Mouse (Mus musculus) embryonic facial prominence, embryonic 15.5 days (tissue): ENCODE data around the gene Fgr. TPM values are rescaled to one million over a fixed set of nuclear protein-coding genes. Genes with fewer than 3 reads are reported as not detected.

ENCODE experiments used
- ATAC-seq: fragments of 200-750 bp; cut with Nextera tagmentation; 2 replicates; pipeline ENCODE4 v1.8.0; 2017; ENCODE audit warnings: low read depth, moderate TSS enrichment; ENCODE audit not compliant: insufficient number of reproducible peaks, low FRiP score, low TSS enrichment
- H3K27ac ChIP-seq: fragments of 300-500 bp; sonication (generic); replicated peaks from 2 replicates; pipeline ENCODE4 v1.5.1; 2015; ENCODE audit warnings: mild to moderate bottlenecking, inconsistent platforms
- H3K27me3 ChIP-seq: fragments of 300-500 bp; sonication (generic); 2 replicates; pipeline ENCODE4 v1.6.1; 2015; ENCODE audit warnings: inconsistent platforms
- H3K36me3 ChIP-seq: fragments of 300-500 bp; sonication (generic); 2 replicates; pipeline ENCODE4 v1.6.1; 2015; ENCODE audit warnings: mild to moderate bottlenecking, inconsistent platforms
- H3K4me1 ChIP-seq: fragments of 300-500 bp; sonication (generic); 2 replicates; pipeline ENCODE4 v1.6.1; 2015; ENCODE audit warnings: inconsistent platforms
- H3K4me2 ChIP-seq: fragments of 300-500 bp; sonication (generic); replicated peaks from 2 replicates; pipeline ENCODE4 v1.6.1; 2015; ENCODE audit warnings: mild to moderate bottlenecking, inconsistent platforms
- H3K4me3 ChIP-seq: fragments of 300-500 bp; sonication (generic); replicated peaks from 2 replicates; pipeline ENCODE4 v1.5.1; 2015; ENCODE audit warnings: mild to moderate bottlenecking, inconsistent platforms
- H3K9ac ChIP-seq: fragments of 300-500 bp; sonication (generic); 2 replicates; pipeline ENCODE4 v1.6.1; 2015; ENCODE audit warnings: inconsistent platforms
- H3K9me3 ChIP-seq: fragments of 300-500 bp; sonication (generic); replicated peaks from 2 replicates; pipeline ENCODE4 v1.6.1; 2016; ENCODE audit warnings: inconsistent platforms
- WGBS: fragments of 180-500 bp; shearing (Covaris S2); methylation state at CpG from one replicate; pipeline ENCODE4 v1.1.7; 2015; 5-methylcytosine and 5-hydroxymethylcytosine counted together
- polyA plus RNA-seq: library from polyadenylated mRNA; unstranded; fragments of >200 nt; fragmentation: Nextera tagmentation; extraction: Ambion mirVana; gene quantifications from 2 replicates; pipeline ENCODE4 v1.2.1, GENCODE M21; 2015

Gene Fgr
- polyA plus RNA-seq, 1 experiment from 2014 or later = 0.65 TPM

DNA sequence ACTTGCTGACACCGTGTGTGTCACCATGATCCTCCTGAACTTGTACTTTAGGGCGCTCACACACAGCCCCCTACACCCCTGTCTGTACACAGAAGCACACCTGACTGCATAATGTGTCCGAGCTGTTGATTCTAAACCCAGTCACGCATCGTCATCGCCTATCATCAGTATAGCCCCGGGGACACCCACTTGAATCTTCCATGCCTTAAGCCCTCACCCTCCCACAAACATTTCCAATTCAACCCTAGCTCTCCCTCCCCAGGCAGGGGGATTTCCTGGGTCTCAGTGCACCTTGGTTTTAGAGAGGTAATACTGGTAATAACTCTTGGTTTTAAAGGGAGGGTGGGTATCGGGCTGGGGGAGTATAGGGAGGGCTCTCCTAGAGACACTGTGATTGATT, 709 bp upstream of the Fgr start:
- WGBS = 39% methylated on average over 8 of the region's 8 CpGs
- Histone ChIP-seq H3K4me3 (no peak overlapping the region), H3K9ac (no peak overlapping the region), H3K9me3 (no peaks in the 10 kb centered on the region), H3K4me1 (peaks cover 20% of the 10 kb centered on the region), H3K4me2 (no peak overlapping the region), H3K27me3 (peaks cover 35% of the 10 kb centered on the region), H3K27ac (no peak overlapping the region), H3K36me3 (no peaks in the 10 kb centered on the region)
- no peak for ATAC-seq

- no peak overlapping the region for H3K9ac ChIP-seq
- peaks cover 20% of the 10 kb centered on the region for H3K4me1 ChIP-seq
- ATAC-seq = peak; percentile 40; the same call in 1 of the 2 replicates
- H3K27me3 ChIP-seq = peaks cover 35% of the 10 kb centered on the region
- no peaks in the 10 kb centered on the region for H3K9me3 ChIP-seq
- H3K4me3 ChIP-seq = peak overlapping the region; percentile 16
- H3K36me3 ChIP-seq = no peaks in the 10 kb centered on the region
- 3% methylated on average over 15 of the region's 15 CpGs for WGBS
- 0 out of 2 replicates have a peak overlapping the region, but pooled peaks have one; percentile 18 for H3K27ac ChIP-seq
- peak overlapping the region; percentile 37 for H3K4me2 ChIP-seq
Measured at GRCm38 (mm10) chr4:132974904-132975303, 1.0 kb downstream of the Fgr start.

DNA sequence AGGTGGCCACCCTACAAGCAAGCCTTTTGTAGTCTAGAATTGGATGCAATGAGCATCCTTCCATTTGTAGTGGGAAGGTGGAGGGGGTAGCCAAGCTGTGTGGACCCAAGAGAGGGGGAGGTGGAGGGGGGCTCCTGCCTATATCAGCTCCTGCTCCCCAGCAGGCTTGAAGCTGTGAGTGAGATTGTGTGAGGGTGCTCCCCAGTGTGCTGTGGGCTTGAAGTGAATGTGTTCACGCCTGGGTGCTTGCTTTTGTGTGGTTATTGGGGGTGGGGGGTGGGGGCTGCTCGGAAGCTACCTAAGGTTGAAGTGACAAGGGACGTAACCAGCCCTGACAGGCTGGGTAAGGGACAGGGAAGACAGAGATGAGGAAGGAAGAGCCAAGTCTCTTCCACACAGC, 1.9 kb downstream of the Fgr start:
- Histone ChIP-seq H3K9me3 (no peaks in the 10 kb centered on the region), H3K4me2 (no peak overlapping the region), H3K27ac (no peak overlapping the region), H3K9ac (no peak overlapping the region), H3K4me1 (peaks cover 20% of the 10 kb centered on the region), H3K4me3 (no peak overlapping the region), H3K36me3 (no peaks in the 10 kb centered on the region), H3K27me3 (peaks cover 35% of the 10 kb centered on the region)
- ATAC-seq = no peak
- WGBS = 61% methylated on average over 3 of the region's 3 CpGs

DNA sequence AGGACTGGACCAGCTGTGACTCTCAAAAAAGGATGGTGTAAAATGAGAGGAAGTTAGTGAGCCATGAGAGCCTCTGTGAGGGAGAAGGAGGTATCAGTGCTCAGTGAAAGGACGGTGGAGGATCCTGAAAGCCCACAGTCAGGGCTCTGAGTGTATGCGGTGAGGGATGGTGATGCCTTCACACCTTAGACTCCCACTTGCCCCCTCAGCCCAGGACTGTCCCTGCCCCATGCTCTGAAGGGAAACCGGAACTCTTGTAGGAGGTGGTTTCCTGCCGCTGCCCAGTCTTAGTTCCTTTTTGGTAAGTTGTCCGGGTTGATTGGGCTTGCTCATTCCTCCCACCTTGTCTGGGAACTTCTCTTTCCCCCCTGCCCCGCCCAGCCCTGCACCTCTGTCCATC, 2.8 kb downstream of the Fgr start:
- H3K9ac ChIP-seq = no peak overlapping the region
- peaks cover 20% of the 10 kb centered on the region for H3K4me1 ChIP-seq
- H3K4me2 ChIP-seq = no peak overlapping the region
- H3K4me3 ChIP-seq = no peak overlapping the region
- H3K27ac ChIP-seq = no peak overlapping the region
- ATAC-seq = no peak
- H3K36me3 ChIP-seq = no peaks in the 10 kb centered on the region
- H3K27me3 ChIP-seq = peaks cover 35% of the 10 kb centered on the region
- H3K9me3 ChIP-seq = no peaks in the 10 kb centered on the region
- 84% methylated on average over 6 of the region's 6 CpGs for WGBS

GRCm38 (mm10) chr4:132977597-132977996, 3.7 kb downstream of the Fgr start:
- Histone ChIP-seq H3K27me3 (peaks cover 34% of the 10 kb centered on the region), H3K4me1 (peaks cover 20% of the 10 kb centered on the region), H3K36me3 (no peaks in the 10 kb centered on the region), H3K4me2 (no peak overlapping the region), H3K27ac (no peak overlapping the region), H3K9me3 (no peaks in the 10 kb centered on the region), H3K9ac (no peak overlapping the region), H3K4me3 (no peak overlapping the region)
- no peak for ATAC-seq
- 34% methylated on average over 5 of the region's 5 CpGs for WGBS

- Histone ChIP-seq H3K27ac (no peak overlapping the region), H3K4me3 (no peak overlapping the region), H3K4me1 (peaks cover 14% of the 10 kb centered on the region), H3K27me3 (peaks cover 19% of the 10 kb centered on the region), H3K9ac (no peak overlapping the region), H3K36me3 (no peaks in the 10 kb centered on the region), H3K9me3 (no peaks in the 10 kb centered on the region), H3K4me2 (no peak overlapping the region)
- WGBS = 54% methylated on average over 2 of the region's 2 CpGs
- ATAC-seq = no peak
Measured at GRCm38 (mm10) chr4:132979186-132979585, 5.3 kb downstream of the Fgr start.

- Histone ChIP-seq H3K9ac (no peak overlapping the region), H3K27me3 (no peaks in the 10 kb centered on the region; the same call in 1 of the 2 replicates), H3K36me3 (no peaks in the 10 kb centered on the region), H3K4me2 (no peak overlapping the region), H3K27ac (no peak overlapping the region), H3K4me1 (peaks cover 5% of the 10 kb centered on the region), H3K4me3 (no peak overlapping the region), H3K9me3 (no peaks in the 10 kb centered on the region)
- WGBS = 70% methylated on average over 6 of the region's 6 CpGs
- ATAC-seq = peak; percentile 57; the same call in 1 of the 2 replicates
Measured at GRCm38 (mm10) chr4:132981621-132982020, 7.7 kb downstream of the Fgr start.

- Histone ChIP-seq H3K36me3 (no peaks in the 10 kb centered on the region), H3K4me2 (no peak overlapping the region), H3K27ac (no peak overlapping the region), H3K9me3 (no peaks in the 10 kb centered on the region), H3K4me1 (peaks cover 5% of the 10 kb centered on the region), H3K27me3 (no peaks in the 10 kb centered on the region), H3K9ac (no peak overlapping the region), H3K4me3 (no peak overlapping the region)
- WGBS = 70% methylated on average over 6 of the region's 6 CpGs
- 0 out of 2 replicates have a peak, but pooled peaks have one; percentile 27 for ATAC-seq
Measured at GRCm38 (mm10) chr4:132982999-132983398, 9.1 kb downstream of the Fgr start.

GRCm38 (mm10) chr4:132983664-132984512, 10.0 kb downstream of the Fgr start:
- no peak overlapping the region for H3K9ac ChIP-seq
- WGBS = 64% methylated on average over 7 of the region's 7 CpGs
- no peaks in the 10 kb centered on the region for H3K36me3 ChIP-seq
- ATAC-seq = no peak
- H3K9me3 ChIP-seq = no peaks in the 10 kb centered on the region
- H3K27ac ChIP-seq = peak overlapping the region; percentile 23; the same call in 1 of the 2 replicates
- H3K4me1 ChIP-seq = peaks cover 5% of the 10 kb centered on the region
- no peaks in the 10 kb centered on the region for H3K27me3 ChIP-seq
- no peak overlapping the region for H3K4me2 ChIP-seq
- no peak overlapping the region for H3K4me3 ChIP-seq

- H3K36me3 ChIP-seq = no peaks in the 10 kb centered on the region
- no peak overlapping the region for H3K4me2 ChIP-seq
- no peak overlapping the region for H3K4me3 ChIP-seq
- WGBS = 84% methylated on average over 6 of the region's 6 CpGs
- H3K27me3 ChIP-seq = no peaks in the 10 kb centered on the region
- H3K27ac ChIP-seq = no peak overlapping the region
- peaks cover 5% of the 10 kb centered on the region for H3K4me1 ChIP-seq
- H3K9me3 ChIP-seq = no peaks in the 10 kb centered on the region
- no peak for ATAC-seq
- H3K9ac ChIP-seq = no peak overlapping the region
Measured at GRCm38 (mm10) chr4:132988581-132989355, 14.9 kb downstream of the Fgr start.

DNA sequence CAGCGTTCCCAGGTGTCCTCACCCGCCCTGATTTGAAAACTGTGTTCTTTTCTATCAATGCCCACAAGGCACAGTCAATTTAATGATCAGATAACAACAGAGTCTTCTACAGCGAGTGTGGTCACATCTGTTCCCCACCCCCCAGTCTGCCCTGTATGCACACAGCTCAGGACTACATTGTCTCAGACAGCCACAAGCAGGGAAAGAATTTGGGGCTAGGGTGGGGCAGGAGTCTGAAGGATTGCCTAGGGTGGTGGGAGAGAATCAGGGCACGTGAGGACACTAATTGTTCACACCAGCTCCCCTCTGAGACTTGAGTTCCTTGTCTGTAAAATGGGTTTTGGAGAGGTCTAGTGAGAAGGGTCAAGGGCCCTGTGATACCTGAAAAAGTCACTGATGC, 19.7 kb downstream of the Fgr start:
- H3K27me3 ChIP-seq = no peaks in the 10 kb centered on the region
- H3K9me3 ChIP-seq = no peaks in the 10 kb centered on the region
- no peak overlapping the region for H3K27ac ChIP-seq
- no peaks in the 10 kb centered on the region for H3K36me3 ChIP-seq
- no peak overlapping the region for H3K4me2 ChIP-seq
- 0 out of 2 replicates have a peak, but pooled peaks cover 6% of the 10 kb centered on the region for H3K4me1 ChIP-seq
- no peak overlapping the region for H3K4me3 ChIP-seq
- H3K9ac ChIP-seq = no peak overlapping the region
- ATAC-seq = no peak
- 42% methylated on average over 4 of the region's 4 CpGs for WGBS
